Mouse (Mus musculus) liver, embryonic 14.5 days (tissue): ENCODE measurements at regions not wholly inside any gene's neighbourhood (a gene's known extent, or its start where the extent isn't known, plus 50 kb on each side); places are given as distances from the start of the nearest gene placed in this dataset.
A peak's percentile ranks its signal among the peaks of the same experiment; 100 is the strongest.

Source experiments
- ATAC-seq: fragments of 200-750 bp; cut with Nextera tagmentation; 2 replicates; pipeline ENCODE4 v1.8.0; 2017; ENCODE audit warnings: moderate number of reproducible peaks, mild to moderate bottlenecking, moderate library complexity; ENCODE audit not compliant: insufficient read depth
- DNase-seq, 3 experiments: peaks; one replicate each; pipeline ENCODE4 v3.0.0-alpha.2; 2012 to 2013; ENCODE audit warnings: low read depth in 3 of 3, low spot score in 3 of 3
- H3K27ac ChIP-seq: fragments of 300-500 bp; sonication (generic); 2 replicates; pipeline ENCODE4 v1.5.1; 2014; ENCODE audit warnings: moderate library complexity, mild to moderate bottlenecking, control low read depth, inconsistent platforms
- H3K27me3 ChIP-seq: fragments of 300-500 bp; sonication (generic); 2 replicates; pipeline ENCODE4 v1.6.1; 2014; ENCODE audit warnings: mild to moderate bottlenecking, low read length, moderate library complexity; ENCODE audit not compliant: control insufficient read depth, insufficient read depth
- H3K36me3 ChIP-seq: fragments of 300-500 bp; sonication (generic); replicated peaks from 2 replicates; pipeline ENCODE4 v1.6.1; 2014; ENCODE audit warnings: low read depth; ENCODE audit not compliant: control insufficient read depth, insufficient read depth
- H3K4me1 ChIP-seq, 2 experiments: fragments of 200-500 bp in 1 of 2; fragments of 300-500 bp in 1 of 2; sonication (generic) in 1 of 2; replicated peaks; 2 replicates each; pipeline ENCODE4 v1.6.1; 2012 to 2014; ENCODE audit warnings: antibody characterized with exemption in 1 of 2, inconsistent platforms in 1 of 2, low read length in 1 of 2; ENCODE audit not compliant: control insufficient read depth in 2 of 2, insufficient read depth in 2 of 2
- H3K4me2 ChIP-seq: fragments of 300-500 bp; sonication (generic); 2 replicates; pipeline ENCODE4 v1.6.1; 2014; ENCODE audit warnings: low read depth, mild to moderate bottlenecking, control low read depth, moderate library complexity
- H3K4me3 ChIP-seq, 2 experiments: fragments of 200-500 bp in 1 of 2; fragments of 300-500 bp in 1 of 2; sonication (generic) in 1 of 2; 2 replicates each; pipeline ENCODE4 v1.5.1; 2012 to 2014; ENCODE audit warnings: low read depth in 2 of 2, low read length in 2 of 2, mild to moderate bottlenecking in 2 of 2, control low read depth in 1 of 2, inconsistent platforms in 1 of 2, moderate library complexity in 1 of 2; ENCODE audit not compliant: insufficient read depth in 1 of 2
- H3K9ac ChIP-seq: fragments of 300-500 bp; sonication (generic); replicated peaks from 2 replicates; pipeline ENCODE4 v1.6.1; 2014; ENCODE audit warnings: mild to moderate bottlenecking, control low read depth, moderate library complexity
- H3K9me3 ChIP-seq: fragments of 300-500 bp; sonication (generic); 2 replicates; pipeline ENCODE4 v1.6.1; 2016; ENCODE audit warnings: low read length, mixed read lengths; ENCODE audit not compliant: control insufficient read depth
- CTCF ChIP-seq: IDR thresholded peaks from 2 replicates; pipeline ENCODE4 v1.5.1; 2016; ENCODE audit warnings: antibody characterized with exemption, low read depth, control low read depth
- EP300 ChIP-seq: IDR thresholded peaks from 2 replicates; pipeline ENCODE4 v1.6.1; 2016; ENCODE audit warnings: antibody characterized with exemption, low read depth
- WGBS: fragments of 180-500 bp; shearing (Covaris S2); extraction: QIAGEN DNeasy Blood & Tissue Kit; methylation state at CpG from one replicate; pipeline ENCODE4 v1.1.7; 2014; ENCODE audit not compliant: insufficient replicate concordance; 5-methylcytosine and 5-hydroxymethylcytosine counted together

DNA sequence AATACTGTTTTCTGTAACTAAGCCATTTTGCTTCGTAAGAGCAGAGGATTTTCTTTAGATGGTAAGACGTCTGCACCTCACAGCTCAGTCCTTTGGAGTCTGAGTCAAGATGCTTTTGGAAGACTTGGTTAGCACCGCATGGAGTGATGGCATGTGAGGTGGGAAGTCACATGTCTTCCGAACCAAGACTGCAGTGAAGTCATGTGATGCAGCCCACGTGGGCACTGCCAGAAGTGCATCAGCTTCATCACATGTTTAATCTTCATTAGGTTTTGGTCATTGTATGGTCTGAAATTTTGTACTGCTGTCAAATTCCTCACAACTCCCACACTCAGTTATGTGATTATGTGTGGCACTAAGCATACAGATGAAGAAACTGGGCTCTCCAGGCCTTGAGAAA, 58.3 kb upstream of the Jazf1 start:
- Histone ChIP-seq H3K27ac (no peak overlapping the region), H3K36me3 (no peaks in the 10 kb centered on the region), H3K9me3 (no peaks in the 10 kb centered on the region), H3K9ac (no peak overlapping the region), H3K4me3 (no peak overlapping the region), H3K4me2 (no peak overlapping the region), H3K4me1 (peaks cover 0 to 2% of the 10 kb centered on the region in 2 experiments; a peak in 1 of 4 replicates), H3K27me3 (no peaks in the 10 kb centered on the region)
- DNase-seq (no peak), ATAC-seq (no peak)
- 60% methylated on average over 5 of the region's 5 CpGs for WGBS
- TF ChIP-seq CTCF (no peak), EP300 (no peak)

- H3K27me3 ChIP-seq, result no peaks in the 10 kb centered on the region
Measured at GRCm38 (mm10) chr6:53124800-53125450, 56.5 kb upstream of the Jazf1 start.

DNA sequence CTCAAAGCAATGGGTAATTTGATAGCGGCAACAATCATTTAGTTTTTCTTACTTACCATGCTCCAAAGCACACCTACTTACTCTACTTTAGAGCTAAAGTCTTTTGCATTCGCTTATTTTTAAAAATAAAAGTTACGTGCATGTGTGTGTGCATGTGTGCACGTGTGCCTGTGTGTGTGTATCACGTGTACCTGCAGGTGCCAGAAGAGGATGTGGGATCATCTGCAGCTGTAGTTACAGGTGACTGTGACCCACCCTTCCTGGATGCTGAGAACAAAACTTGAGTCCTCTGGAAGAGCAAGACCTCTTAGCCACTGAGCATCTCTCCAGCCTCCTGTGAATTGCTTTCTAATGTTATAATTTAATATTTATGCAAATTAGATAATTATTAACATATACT, 52.0 kb upstream of the Jazf1 start:
- TF ChIP-seq CTCF, result no peak
- no peak for TF ChIP-seq EP300
- Histone ChIP-seq H3K27me3 (no peaks in the 10 kb centered on the region), H3K4me2 (no peak overlapping the region), H3K36me3 (no peaks in the 10 kb centered on the region), H3K9me3 (no peaks in the 10 kb centered on the region), H3K4me1 (peaks cover 0 to 6% of the 10 kb centered on the region in 2 experiments; a peak in 2 of 4 replicates), H3K9ac (no peak overlapping the region), H3K27ac (no peak overlapping the region), H3K4me3 (no peak overlapping the region)
- DNase-seq, result no peak
- no peak for ATAC-seq
- WGBS, result 68% methylated on average over 5 of the region's 5 CpGs

More at GRCm38 (mm10) chr6:53124800-53125450, 56.5 kb upstream of the Jazf1 start:
- ATAC-seq (peak; percentile 68), DNase-seq (peak; percentile 13 to 22 (median 16))
- peaks cover 0 to 2% of the 10 kb centered on the region in 2 experiments; a peak in 1 of 4 replicates for H3K4me1 ChIP-seq
- WGBS, result 46% methylated on average over 17 of the region's 17 CpGs
- TF ChIP-seq CTCF, result no peak
- TF ChIP-seq EP300, result no peak
- H3K9ac ChIP-seq, result no peak overlapping the region
- no peak overlapping the region for H3K4me2 ChIP-seq
- peak overlapping the region; percentile 13; the same call in 1 of the 2 replicates for H3K27ac ChIP-seq
- H3K4me3 ChIP-seq, result no peak overlapping the region
- H3K36me3 ChIP-seq, result no peaks in the 10 kb centered on the region
- no peaks in the 10 kb centered on the region for H3K9me3 ChIP-seq
